ENCODE assay signal across 8 mouse cellular contexts in genomic region chr14:46831837-46832333, GRCm38 (mm10). TPM values are rescaled to one million over a fixed set of nuclear protein-coding genes. Genes with fewer than 3 reads are reported as not detected.
DNase-seq lines count a peak whose midpoint lies in the region; ATAC-seq lines count a peak whose summit lies in the region.

Gene Cgrrf1, plus strand, starts transcription at chr14:46832125.

- under 1% methylated on average over 32 of the region's 32 CpGs for WGBS in hindbrain, embryonic 15.5 days

- peak within 1 kb of the TSS; percentile 65 for H3K9ac ChIP-seq in hindbrain, embryonic 15.5 days

- peak within 1 kb of the TSS; percentile 76 for H3K4me3 ChIP-seq in hindbrain, embryonic 15.5 days

- H3K4me2 ChIP-seq in hindbrain, embryonic 15.5 days = peak within 1 kb of the TSS; percentile 86

- peak; percentile 82 for DNase-seq in T-cell, adult 2 months (ENCODE audit: low spot score)
- peak; percentile 96 to 97 for DNase-seq in cerebellum, postnatal 36 days
- peak; percentile 94 to 95 for DNase-seq in frontal cortex, postnatal 36 days (ENCODE audit: low spot score in 2 of 2)
- peak; percentile 93 for DNase-seq in left cerebral cortex, adult 11 months (ENCODE audit: low spot score)
- DNase-seq in lung, postnatal 4 days = peak; percentile 97 to 98
- DNase-seq in retina, postnatal 7 days (ENCODE audit: low read depth, low spot score) = peak; percentile 85
- DNase-seq in urinary bladder, adult 2 months (ENCODE audit: low spot score) = peak; percentile 90

- H3K4me1 ChIP-seq in hindbrain, embryonic 15.5 days (replicated peaks) = peaks cover 14% of the 10 kb centered on the region

- H3K9me3 ChIP-seq in hindbrain, embryonic 15.5 days = no peaks in the 10 kb centered on the region

- peak; percentile 99 for ATAC-seq in hindbrain, embryonic 15.5 days (ENCODE audit: low FRiP score, low read depth)

- H3K36me3 ChIP-seq in hindbrain, embryonic 15.5 days = no peaks in the 10 kb centered on the region

- 0 out of 2 replicates have a peak within 1 kb of the TSS, but pooled peaks have one; percentile 4 for H3K27ac ChIP-seq in hindbrain, embryonic 15.5 days (replicated peaks)

- H3K27me3 ChIP-seq in hindbrain, embryonic 15.5 days = 0 out of 2 replicates have a peak, but pooled peaks cover 2% of the 10 kb centered on the region

RNA-seq across cellular contexts. Expression of gene Cgrrf1, which starts in this region (rescaled TPM):
- polyA plus RNA-seq in hindbrain, embryonic 15.5 days (2015; fragmentation: Nextera tagmentation; extraction: Ambion mirVana) = 17.5 and 21.9 TPM in 2 replicates
- polyA plus RNA-seq in urinary bladder, adult 2 months (2012; rRNA removed) = 47.0 and 50.5 TPM in 2 replicates

Comparison
In these comparisons a context has a peak if more than half of its experiments do, and no peak if none do; other contexts are left out.
1. Peak in every context shown above with its lines: DNase-seq, ATAC-seq, H3K4me3 ChIP-seq and H3K27ac ChIP-seq.